Mouse (Mus musculus) monocyte, adult 2 months (primary cell): ENCODE measurements at regions not wholly inside any gene's neighbourhood (a gene's known extent, or its start where the extent isn't known, plus 50 kb on each side); places are given as distances from the start of the nearest gene placed in this dataset.

Source experiments
- DNase-seq, 2 experiments: peaks; one replicate each; pipeline ENCODE4 v3.0.0; 2022; ENCODE audit warnings: low spot score in 2 of 2, low read depth in 1 of 2

DNA sequence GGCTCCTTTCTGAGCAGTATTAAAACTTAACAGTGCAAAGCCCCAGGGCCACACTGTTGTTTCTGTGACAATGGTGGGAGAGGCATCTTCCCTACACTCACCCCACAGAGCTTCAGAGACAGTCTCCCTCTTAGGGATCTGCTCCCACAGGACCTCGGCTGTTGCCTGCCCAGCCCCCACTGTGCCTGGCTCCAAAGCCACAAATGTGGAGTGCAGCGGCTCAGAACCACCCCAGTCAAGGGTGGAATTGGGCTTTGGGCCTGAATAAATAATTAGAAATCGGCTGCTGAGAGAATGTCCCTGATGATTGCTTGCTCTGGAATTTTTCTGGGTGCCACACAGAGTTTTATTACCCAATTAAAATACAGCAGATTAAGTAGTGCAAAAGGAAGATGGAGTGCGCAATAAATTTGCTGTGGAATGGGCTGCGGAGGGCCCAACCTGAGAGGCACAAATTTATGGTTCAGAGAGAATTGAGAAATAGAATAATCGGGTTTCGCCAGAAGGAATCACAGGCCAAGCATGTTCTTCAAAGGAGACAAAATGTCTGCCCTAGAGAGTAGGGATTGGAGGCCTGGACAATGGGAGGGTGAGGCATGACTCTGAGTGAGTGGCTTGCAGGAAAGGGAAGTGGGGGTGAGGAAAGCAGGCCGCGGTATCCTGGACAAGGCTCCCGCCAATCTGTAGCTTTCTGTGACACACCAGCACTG is 56.4 kb downstream of the Cd24a start:
- DNase-seq: no peak

DNA sequence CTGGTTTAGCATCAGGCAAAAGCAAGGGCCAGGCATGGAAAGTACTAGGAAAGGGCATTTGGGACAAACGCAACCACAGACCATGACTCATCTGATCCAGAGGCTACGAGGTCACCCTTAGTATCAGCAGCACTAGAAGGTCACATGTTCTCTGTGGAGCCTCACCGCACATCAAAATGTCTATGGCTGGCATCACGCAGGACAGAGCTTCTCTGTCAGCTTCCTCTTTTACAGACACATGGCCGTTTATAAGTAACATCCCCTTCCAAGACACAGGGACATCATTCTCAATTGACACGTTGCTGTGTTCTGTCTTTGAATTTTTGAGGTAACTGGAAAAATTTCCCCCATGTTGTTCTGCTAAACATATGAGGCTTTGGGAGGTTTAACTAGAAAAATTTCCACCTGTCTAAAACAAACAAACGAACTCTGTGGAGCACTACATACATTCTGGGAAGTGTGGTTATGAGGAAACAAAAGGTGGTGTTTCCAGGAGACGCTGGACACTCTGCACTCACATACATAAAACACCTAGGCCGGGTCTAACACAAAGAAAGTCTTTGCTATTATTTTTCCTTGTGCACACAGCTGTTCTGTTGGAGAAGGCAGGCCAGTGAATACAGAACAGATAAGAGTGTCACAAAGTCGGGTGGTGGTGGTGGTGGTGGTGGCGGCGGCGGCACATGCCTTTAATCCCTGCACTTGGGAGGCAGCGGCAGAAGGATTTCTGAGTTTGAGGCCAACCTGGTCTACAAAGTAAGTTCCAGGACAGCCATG is 63.3 kb downstream of the Cd24a start:
- peak; percentile 30 to 36 for DNase-seq

DNA sequence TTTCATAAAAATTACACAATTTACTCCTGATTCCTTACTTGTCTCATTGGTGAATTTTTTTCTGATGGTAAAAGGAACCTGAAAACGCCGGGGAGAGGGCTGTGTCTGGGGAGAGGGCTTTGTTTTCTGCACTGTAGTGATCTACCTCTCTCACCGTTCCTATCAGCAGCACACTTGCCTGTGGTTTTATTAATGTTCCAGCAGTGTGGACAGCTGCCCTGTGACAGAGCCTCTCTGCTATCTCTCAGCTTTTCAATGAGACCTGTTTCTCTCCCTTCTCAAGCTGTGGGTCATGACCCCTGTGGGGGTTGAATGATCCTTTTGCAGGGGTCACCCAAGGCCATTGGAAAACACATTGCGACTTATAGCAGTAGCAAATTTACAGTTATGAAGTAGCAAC is 68.2 kb downstream of the Cd24a start:
- no peak for DNase-seq

DNA sequence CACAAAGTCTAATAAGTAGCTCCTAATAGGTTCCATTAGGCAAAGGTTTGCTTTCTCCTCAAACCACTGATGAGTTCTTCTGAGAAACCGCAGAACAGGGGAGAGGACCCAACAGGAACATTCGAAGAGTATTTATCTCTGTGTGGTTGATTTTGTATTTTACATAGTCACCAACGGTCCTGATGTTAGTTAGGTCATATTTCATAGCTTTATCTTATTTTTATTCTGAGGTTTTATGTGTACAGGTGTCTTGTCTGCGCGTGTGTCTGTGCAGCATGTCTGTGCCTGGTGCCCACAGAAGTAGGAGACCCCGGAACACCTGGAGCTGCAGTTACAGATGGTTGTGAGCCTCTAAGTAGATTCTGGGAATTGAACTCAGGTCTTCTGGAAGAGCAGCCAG is 68.9 kb downstream of the Cd24a start:
- DNase-seq: no peak

DNA sequence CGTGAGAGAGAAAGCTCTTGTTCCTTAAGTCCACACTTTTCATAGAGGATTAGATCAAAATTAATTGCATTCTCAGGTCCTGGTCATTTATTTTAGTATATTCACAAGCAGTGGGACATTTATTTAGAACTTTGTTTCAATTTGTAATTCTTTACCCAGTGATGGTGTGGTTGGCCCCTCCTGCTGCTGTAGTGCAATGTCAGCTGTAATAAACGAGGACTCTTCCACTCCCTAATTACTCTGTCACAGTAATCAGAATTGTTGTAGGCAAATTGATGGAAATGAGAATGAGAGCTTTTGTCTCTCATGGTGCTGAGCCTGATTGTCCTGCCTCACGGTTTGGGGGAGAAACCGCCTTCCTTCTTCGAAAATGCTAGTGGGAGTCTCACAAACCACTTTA is 70.1 kb downstream of the Cd24a start:
- no peak for DNase-seq

DNA sequence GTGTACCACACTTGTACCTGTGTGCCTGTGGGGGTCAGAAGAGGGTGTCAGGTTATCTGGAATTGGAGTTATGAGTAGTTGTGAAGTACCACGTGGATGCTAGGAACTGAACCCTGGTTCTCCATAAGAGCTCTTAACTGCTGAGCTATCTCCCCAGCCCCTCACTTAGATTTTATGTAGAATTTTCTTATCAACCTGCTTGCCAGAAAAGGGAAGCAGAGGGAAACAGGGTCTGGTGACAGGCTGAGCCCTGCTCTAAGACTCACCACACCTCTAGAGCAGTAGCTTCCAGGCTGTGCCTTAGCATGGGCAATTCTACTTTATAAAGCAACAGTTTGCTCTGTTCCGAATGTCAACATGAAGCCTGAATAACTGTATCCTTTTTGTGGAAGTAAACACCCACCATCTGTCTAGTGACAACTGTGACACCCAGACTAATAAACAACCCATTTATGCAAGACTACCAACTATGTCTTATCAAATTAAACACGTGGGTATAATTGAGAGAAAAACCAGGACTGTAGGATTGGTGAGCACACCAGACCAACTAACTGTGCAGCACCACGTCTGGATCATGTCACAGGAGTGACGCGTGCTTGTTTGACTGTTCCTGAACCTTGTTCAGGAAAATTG is 70.8 kb downstream of the Cd24a start:
- DNase-seq: no peak

DNA sequence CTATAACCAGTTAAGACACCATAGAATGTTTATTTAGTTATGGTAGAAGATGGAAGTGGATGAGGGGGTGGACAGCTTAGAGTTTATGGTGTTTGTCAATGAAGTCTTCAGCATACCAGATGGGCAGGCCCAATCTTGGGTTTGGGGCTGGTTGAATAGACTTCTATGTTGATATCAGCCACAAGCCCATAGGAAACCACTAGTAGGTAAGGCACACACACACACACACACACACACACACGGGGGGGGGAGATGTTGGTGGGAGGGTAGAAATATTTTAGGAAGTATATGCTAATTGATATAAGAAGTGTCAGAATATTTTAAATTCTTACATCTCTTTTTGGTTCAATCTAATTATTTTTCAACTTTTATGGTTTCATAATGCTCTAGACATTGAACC is 72.4 kb downstream of the Cd24a start:
- DNase-seq: no peak

DNA sequence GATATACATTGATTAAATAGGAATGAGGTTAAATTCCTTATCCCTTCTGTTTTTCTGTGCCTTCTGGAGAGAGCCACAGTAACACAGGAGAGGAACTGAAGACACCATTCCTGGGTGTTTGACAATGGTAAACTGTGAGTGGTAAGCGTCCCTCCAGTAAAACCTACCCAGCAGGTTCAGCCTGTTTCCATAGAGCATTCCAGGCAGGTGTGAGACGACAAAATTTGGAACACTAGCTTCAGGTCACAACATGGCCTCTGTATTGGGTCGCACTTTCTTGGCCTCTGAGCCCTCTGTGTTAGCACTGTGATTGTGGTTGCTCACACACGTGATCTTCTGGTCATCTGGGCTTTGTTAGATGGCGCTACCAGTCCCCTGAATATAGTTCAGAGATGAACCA is 73.4 kb downstream of the Cd24a start:
- DNase-seq: no peak

DNA sequence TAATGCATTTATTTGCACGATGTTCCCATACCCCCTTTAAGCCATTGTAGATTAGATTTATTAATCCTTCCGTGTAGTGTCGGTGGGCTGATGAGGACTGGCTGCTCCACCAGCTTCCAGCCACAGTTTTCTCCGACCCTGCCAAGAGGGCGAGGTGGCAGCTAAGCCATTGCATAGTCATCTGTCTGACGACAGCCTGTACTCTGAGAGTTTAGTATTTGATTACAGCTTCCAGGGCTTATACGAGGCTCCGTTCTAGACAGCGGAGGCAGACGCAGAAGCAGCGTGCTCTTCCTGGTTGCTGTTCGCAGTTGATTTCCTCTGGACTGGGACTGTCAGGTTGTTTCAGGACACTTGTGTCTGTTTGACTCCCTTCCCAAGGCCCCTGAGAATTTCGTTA is 73.8 kb downstream of the Cd24a start:
- DNase-seq: no peak

DNA sequence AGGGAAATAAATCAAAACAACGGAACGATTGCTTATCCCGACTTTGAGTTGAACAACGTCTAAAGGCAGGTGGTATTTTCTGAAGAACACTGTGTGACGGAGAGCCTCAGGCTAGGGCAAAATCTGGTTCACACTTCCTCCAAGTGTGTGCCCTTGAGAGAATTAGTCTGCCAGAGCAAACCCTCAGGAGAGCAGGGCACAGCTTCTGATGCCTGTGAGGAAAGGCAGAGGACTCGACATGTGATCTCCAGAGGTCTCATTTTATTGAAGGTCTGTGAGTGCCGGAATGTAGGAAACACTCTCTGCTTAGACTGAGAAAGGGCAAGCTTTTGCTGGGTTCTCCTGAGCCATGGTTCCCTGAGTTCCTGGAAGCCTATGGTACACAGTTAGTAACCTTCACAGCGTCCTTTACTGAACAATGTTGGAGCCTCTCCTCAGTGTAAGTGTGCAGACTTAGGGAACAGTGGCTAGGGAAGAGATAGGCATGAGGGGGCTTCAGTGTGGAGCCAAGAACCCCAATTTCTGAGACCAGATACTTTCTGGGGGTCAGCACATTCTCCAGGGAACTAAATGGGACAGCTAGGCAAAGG is 77.1 kb downstream of the Cd24a start:
- no peak for DNase-seq

DNA sequence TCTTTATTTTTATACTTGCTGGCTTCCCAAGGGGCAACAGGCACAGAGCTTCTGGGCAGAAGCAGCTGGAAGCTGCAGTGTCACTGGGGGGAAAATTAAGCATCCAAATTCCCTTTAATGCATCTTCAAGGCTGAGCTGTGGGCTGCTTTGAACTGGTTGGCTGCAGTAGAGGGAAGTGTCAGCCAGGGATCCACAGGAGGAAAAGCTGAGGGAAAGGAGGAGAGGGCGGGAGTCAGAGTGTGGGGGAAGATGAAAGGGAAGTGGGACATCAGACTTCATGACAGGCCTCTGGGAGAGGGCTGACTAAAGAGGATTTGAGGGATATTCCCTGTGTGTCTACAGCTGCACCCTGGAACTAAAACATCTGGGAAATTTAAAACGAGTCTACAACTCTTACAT is 77.6 kb downstream of the Cd24a start:
- DNase-seq: no peak

DNA sequence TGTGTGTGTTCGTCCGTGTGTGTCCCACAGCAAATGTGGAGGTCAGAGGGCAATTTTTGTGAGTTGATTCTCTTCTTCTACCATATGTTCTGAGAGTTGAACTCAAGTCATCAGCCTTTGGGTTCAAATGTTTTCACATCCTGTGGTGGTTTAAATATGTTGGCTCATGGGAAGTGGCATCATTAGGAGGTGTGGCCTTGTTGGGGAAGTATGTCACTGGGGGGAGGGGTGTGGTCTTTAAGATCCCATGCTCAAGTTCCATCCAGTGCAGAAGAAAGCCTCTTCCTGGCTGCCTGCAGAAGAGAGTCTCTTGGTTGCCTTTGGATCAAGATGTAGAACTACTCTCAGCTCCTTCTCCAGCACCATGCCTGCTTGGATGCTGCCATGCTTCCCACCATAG is 78.1 kb downstream of the Cd24a start:
- DNase-seq: peak in 1 of 2 experiments; percentile 13

DNA sequence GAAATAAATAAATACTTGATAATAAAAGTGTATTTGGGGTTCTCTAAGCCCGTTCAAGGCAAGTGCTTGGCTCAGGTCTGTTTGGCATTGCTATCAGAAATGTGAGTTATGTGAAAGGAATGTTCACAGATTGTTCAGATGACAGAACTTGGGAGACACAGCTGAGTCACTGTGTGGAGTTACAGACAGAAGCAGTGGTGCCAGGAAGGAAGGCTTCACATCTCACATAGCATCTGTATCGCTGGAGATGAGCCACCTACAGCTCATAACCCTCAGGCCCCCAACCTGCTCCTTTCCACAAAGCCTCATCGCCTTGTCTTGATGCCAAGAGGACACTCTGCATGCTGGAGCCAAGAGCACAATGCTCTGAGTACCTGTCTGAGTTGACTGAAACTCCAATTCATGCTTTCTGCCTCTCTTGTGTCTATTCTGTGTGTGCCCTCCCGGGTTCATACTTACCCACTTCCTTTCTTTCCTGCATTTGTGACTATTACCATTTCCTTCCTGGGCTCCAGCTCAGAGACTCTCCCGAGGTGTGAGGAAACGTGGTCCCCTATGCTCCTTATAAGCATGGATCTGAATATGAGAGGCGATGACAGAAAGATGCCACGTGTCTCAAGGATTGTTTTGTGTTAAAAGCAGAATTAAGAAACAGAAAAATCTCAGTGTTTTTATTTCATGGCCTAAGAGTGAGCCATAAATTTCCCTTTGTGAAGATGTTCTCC is 79.6 kb downstream of the Cd24a start:
- DNase-seq: no peak

DNA sequence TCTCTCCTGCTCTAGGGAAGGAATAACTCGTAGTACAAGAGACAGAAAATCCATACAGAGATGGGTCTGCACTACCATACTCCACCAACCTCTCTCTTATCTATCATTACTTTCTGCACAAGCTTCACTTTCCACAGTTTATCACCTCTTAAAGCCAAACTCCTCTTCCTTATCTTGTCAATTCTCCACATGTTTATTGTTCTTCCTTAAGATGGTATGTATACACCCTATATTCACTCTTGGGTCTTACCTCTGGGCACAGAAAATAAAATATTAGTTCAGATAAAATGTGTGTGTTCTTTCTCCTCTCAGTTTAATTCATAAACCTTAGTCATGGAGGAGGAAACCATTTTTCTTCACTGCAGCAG is 80.1 kb downstream of the Cd24a start:
- no peak for DNase-seq

DNA sequence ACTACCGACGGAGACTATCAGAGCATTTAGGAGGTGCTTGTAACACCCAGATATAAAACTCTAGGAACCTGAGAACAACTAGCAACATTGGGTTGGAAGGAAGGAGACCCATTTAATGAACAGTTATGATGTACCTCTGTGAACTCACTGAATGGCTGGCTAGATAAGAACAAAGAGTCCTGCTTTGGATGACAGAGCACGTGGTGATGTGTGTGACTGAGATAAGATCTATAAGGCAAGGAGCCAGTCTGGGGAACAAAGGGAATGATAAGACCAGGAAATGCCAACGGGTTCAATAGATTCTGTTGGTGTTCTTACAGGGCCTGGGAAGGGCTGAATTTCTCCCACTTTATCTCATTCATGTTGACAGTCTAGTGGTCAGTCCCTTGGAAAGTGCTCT is 86.8 kb downstream of the Cd24a start:
- no peak for DNase-seq

DNA sequence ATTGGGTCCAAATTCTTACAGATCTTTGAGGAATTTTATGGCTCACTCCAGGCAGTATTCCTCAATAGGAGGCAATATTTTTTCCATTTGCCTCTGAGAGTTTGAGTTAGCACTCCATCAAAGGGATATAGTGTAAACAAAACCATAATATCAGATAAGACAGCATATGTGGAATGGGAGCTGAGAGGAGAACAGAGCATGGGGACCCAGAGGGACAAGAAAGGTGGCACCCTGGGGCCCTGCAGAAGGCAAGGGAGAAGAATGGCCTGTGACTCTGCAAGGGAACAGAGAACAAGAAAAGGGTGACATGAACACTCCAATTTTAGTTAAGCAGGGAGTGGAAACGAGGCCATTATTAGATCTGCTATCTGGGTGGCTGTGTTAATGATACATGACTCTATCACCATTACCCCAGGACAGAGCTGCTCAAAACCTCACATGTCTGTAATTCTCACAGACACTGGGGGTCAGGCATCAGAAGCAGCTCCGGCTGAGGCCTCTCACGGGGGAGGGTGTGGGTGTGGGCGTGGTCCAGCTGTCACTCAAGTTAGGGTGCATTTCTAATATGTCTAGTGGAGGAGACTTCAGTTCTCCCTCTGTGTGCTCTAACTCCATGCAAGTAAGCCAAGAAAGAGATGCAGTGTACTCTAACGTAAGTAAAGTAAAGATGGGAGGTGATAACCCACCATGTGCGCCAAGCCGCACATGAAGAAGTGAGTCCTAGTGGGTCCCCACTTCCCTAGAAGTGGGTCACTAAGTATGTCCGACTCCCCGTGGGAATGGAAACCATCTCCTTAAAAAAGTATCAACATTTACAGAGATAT is 88.4 kb downstream of the Cd24a start:
- DNase-seq: no peak

DNA sequence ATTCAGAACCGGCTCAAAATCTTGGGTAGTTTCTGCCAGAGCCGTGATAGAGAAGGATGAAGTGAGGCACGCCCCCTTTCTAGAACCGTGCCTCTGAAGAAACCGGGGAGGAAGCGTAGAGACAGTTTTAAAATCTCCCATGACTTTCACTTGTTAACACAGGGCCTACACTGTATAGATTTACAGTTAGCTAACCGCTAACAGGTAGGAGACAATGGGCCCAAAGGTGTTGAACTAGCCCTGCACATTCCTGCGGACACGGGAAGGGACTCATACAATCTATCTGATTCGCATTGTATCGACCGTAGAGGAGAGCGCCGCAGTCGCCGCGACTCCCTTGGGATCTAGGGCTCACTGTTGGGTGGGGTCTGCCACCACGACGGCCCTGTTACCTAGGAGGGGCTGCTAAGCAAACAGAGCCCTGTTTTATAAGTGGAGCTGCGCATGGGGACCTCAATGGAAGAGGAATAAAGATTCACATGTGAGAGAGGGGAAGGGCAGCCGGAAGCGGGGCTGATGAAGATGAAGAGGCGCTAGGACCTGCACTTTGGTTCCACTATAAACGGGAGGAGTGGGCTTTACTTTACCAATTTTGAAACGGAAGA is 89.1 kb downstream of the Cd24a start:
- DNase-seq: no peak

DNA sequence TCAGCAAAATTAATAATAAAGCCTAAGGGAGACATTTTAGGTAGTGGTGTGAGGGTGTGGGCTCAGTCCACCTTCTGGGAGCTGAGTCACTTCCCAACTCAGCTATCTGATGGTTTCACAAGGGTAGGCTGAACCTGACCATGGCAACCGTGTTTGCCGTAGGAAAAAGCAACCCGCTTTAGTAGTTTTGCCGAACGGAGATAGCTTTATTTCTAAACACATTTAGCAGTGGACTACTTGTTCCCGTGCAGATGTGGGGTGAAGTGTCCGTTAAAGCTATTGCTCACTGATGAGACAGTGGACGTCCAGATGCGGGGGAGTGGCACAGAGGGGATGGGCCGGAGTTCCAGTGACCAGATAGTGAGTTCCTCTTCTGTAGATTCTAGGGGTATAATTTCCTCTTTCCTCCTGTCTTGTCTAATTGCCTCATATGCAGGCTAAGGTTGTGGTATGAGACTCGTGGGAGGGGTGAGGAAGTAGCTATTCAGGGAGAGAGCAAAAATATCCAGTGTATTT is 89.7 kb downstream of the Cd24a start:
- DNase-seq: peak; percentile 59 to 65

DNA sequence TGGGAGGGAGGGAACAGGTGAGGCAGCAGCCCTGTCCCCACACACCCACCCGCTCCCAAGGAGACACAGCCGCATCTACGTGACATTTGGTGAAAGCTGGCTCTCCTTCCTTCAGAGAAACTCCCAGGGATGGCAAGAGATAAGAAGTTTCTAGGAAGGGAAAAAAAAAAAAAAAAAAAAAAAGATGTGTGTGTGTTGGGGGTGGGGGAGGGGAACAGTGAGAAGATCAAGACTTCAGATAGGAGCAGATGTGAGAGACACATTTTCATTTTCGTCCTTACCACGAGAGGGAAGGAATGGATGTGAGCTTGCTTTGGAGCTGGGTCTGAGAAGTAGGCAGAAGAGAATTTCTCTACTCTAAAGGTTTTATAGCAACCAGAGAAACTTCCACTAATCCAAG is 91.4 kb downstream of the Cd24a start:
- DNase-seq: no peak

DNA sequence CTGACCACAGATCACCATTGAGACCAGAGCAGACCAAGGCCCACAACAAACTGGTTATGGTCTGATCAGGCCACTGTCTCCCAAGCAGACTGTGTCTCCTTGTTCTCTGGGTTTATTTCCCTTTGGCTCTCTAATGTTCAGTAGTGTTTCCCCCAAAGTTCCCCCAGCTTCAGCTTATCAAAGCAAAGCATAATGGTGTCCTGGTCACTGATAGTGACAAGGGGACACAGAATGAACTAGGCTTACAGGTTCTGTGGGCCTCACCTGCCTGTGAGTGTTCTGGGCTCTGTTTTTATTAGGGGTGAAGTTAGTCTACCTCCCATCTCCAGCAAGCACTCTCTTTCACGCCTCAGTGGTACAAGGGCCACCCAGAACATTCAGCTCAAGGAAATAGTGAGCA is 92.7 kb downstream of the Cd24a start:
- DNase-seq: no peak
